Mouse (Mus musculus) testis, adult 2 months (tissue): ENCODE measurements around the gene 4930407I10Rik. TPM values are rescaled to one million over a fixed set of nuclear protein-coding genes. Genes with fewer than 3 reads are reported as not detected.

Experiments
- H3K27ac ChIP-seq: fragments of 200-500 bp; 2 replicates; pipeline ENCODE4 v1.5.1; 2012; ENCODE audit warnings: low read depth, low read length; ENCODE audit not compliant: control insufficient read depth, insufficient read depth
- H3K27me3 ChIP-seq: fragments of 200-500 bp; 2 replicates; pipeline ENCODE4 v1.6.1; 2012; ENCODE audit warnings: mild to moderate bottlenecking, low read length, moderate library complexity; ENCODE audit not compliant: control insufficient read depth, insufficient read depth
- H3K36me3 ChIP-seq: fragments of 200-500 bp; 2 replicates; pipeline ENCODE4 v1.6.1; 2012; ENCODE audit warnings: mild to moderate bottlenecking, low read length; ENCODE audit not compliant: control insufficient read depth, insufficient read depth
- H3K4me1 ChIP-seq: fragments of 200-500 bp; 2 replicates; pipeline ENCODE4 v1.6.1; 2012; ENCODE audit warnings: low read length; ENCODE audit not compliant: control insufficient read depth, insufficient read depth
- H3K4me3 ChIP-seq: fragments of 200-500 bp; 2 replicates; pipeline ENCODE4 v1.5.1; 2012; ENCODE audit warnings: low read depth, mild to moderate bottlenecking, low read length, moderate library complexity, mixed read lengths; ENCODE audit not compliant: control insufficient read depth
- CTCF ChIP-seq: fragments of 200-500 bp; IDR thresholded peaks from 2 replicates; pipeline ENCODE4 v1.5.1; 2012; ENCODE audit warnings: low read depth, mild to moderate bottlenecking, inconsistent platforms, low read length, moderate library complexity; ENCODE audit not compliant: control insufficient read depth, insufficient read depth, insufficient replicate concordance
- POLR2A ChIP-seq: fragments of 200-500 bp; IDR thresholded peaks from 2 replicates; pipeline ENCODE4 v1.6.1; 2012; ENCODE audit warnings: low read depth, mild to moderate bottlenecking, inconsistent platforms, low read length, moderate library complexity; ENCODE audit not compliant: control insufficient read depth
- polyA plus RNA-seq: library from polyadenylated mRNA; depleted of rRNA; stranded (reverse); fragments of >200 nt; gene quantifications from 2 replicates; pipeline ENCODE4 v1.2.3, GENCODE M21; 2012; rRNA removed

4930407I10Rik gene
- polyA plus RNA-seq, 1 experiment = 90.3 TPM

- no peak overlapping the region for H3K4me3 ChIP-seq
- no peaks in the 10 kb centered on the region for H3K27me3 ChIP-seq
- H3K36me3 ChIP-seq = no peaks in the 10 kb centered on the region
- H3K27ac ChIP-seq = no peak overlapping the region
- H3K4me1 ChIP-seq = peaks cover 11% of the 10 kb centered on the region
- no peak for TF ChIP-seq CTCF
- no peak for TF ChIP-seq POLR2A
Measured at GRCm38 (mm10) chr15:82085606-82086005, 26.7 kb downstream of the 4930407I10Rik start.

- Histone ChIP-seq H3K4me3 (no peak overlapping the region), H3K27me3 (no peaks in the 10 kb centered on the region), H3K4me1 (peaks cover 11% of the 10 kb centered on the region), H3K27ac (no peak overlapping the region), H3K36me3 (no peaks in the 10 kb centered on the region)
- TF ChIP-seq CTCF = no peak
- no peak for TF ChIP-seq POLR2A
Measured at GRCm38 (mm10) chr15:82086131-82086530, 27.2 kb downstream of the 4930407I10Rik start.

- peaks cover 4% of the 10 kb centered on the region for H3K4me1 ChIP-seq
- H3K27me3 ChIP-seq = no peaks in the 10 kb centered on the region
- H3K27ac ChIP-seq = no peak overlapping the region
- TF ChIP-seq POLR2A (no peak), CTCF (no peak)
- no peaks in the 10 kb centered on the region for H3K36me3 ChIP-seq
- no peak overlapping the region for H3K4me3 ChIP-seq
Measured at GRCm38 (mm10) chr15:82087266-82087665, 28.3 kb downstream of the 4930407I10Rik start.

GRCm38 (mm10) chr15:82091061-82091460 is 32.1 kb downstream of the 4930407I10Rik start:
- Histone ChIP-seq H3K27me3 (no peaks in the 10 kb centered on the region), H3K36me3 (no peaks in the 10 kb centered on the region), H3K27ac (no peak overlapping the region), H3K4me1 (no peaks in the 10 kb centered on the region), H3K4me3 (no peak overlapping the region)
- no peak for TF ChIP-seq POLR2A
- TF ChIP-seq CTCF = no peak

GRCm38 (mm10) chr15:82106953-82107555 is 48.1 kb downstream of the 4930407I10Rik start:
- H3K27ac ChIP-seq = no peak overlapping the region
- H3K4me3 ChIP-seq = no peak overlapping the region
- TF ChIP-seq CTCF = peak; percentile 63; the same call in 1 of the 2 replicates
- TF ChIP-seq POLR2A = no peak
- no peaks in the 10 kb centered on the region for H3K36me3 ChIP-seq
- no peaks in the 10 kb centered on the region for H3K27me3 ChIP-seq
- no peaks in the 10 kb centered on the region for H3K4me1 ChIP-seq

Other genes starting within 250 kb of the 4930407I10Rik start
- 7.3 and 8.0 TPM in 2 replicates for gene Tob2, start 200.4 kb upstream of the 4930407I10Rik start, polyA plus RNA-seq
- 22.2 and 23.5 TPM in 2 replicates for gene Phf5a, start 187.2 kb upstream of the 4930407I10Rik start, polyA plus RNA-seq
- 112 and 118 TPM in 2 replicates for gene Aco2, start 186.8 kb upstream of the 4930407I10Rik start, polyA plus RNA-seq
- gene Polr3h, start 132.9 kb upstream of the 4930407I10Rik start, polyA plus RNA-seq = 11.9 and 12.9 TPM in 2 replicates
- gene Csdc2, start 122.4 kb upstream of the 4930407I10Rik start, polyA plus RNA-seq = 8.1 and 9.2 TPM in 2 replicates
- 12.1 and 13.8 TPM in 2 replicates for gene Pmm1, start 98.2 kb upstream of the 4930407I10Rik start, polyA plus RNA-seq
- 153 and 159 TPM in 2 replicates for gene 1700029P11Rik, start 78.6 kb upstream of the 4930407I10Rik start, polyA plus RNA-seq
- gene Xrcc6, start 71.3 kb upstream of the 4930407I10Rik start, polyA plus RNA-seq = 16.7 and 20.4 TPM in 2 replicates
- gene Desi1, start 25.3 kb upstream of the 4930407I10Rik start, polyA plus RNA-seq = 646 and 682 TPM in 2 replicates
- 68.8 and 72.0 TPM in 2 replicates for gene Snu13, start 11.6 kb upstream of the 4930407I10Rik start, polyA plus RNA-seq
- 8.2 and 10.3 TPM in 2 replicates for gene Mei1, start 10.8 kb downstream of the 4930407I10Rik start, polyA plus RNA-seq
- 18.1 and 19.9 TPM in 2 replicates for gene Ccdc134, start 68.8 kb downstream of the 4930407I10Rik start, polyA plus RNA-seq
- 36.2 and 40.1 TPM in 2 replicates for gene Srebf2, start 88.0 kb downstream of the 4930407I10Rik start, polyA plus RNA-seq
- 0.31 and 0.61 TPM in 2 replicates for gene Shisa8, start 153.7 kb downstream of the 4930407I10Rik start, polyA plus RNA-seq
- gene Tnfrsf13c, start 165.2 kb downstream of the 4930407I10Rik start, polyA plus RNA-seq = 7.2 and 8.0 TPM in 2 replicates
- 14.6 and 21.3 TPM in 2 replicates for gene Cenpm, start 185.6 kb downstream of the 4930407I10Rik start, polyA plus RNA-seq
- gene 1500009C09Rik, start 193.2 kb downstream of the 4930407I10Rik start, polyA plus RNA-seq = 7.8 and 9.4 TPM in 2 replicates
- 12.1 and 14.0 TPM in 2 replicates for gene Sept3, start 215.7 kb downstream of the 4930407I10Rik start, polyA plus RNA-seq
- 149 and 170 TPM in 2 replicates for gene Wbp2nl, start 239.8 kb downstream of the 4930407I10Rik start, polyA plus RNA-seq